Mouse (Mus musculus) G1E (cell line): ENCODE data around the gene Efna2.

ENCODE experiments used
- CTCF ChIP-seq: IDR thresholded peaks from 2 replicates; pipeline ENCODE4 v1.5.1; 2012; ENCODE audit warnings: low read depth, low read length, inconsistent platforms, mixed read lengths
- GATA1 ChIP-seq: IDR thresholded peaks from 2 replicates; pipeline ENCODE4 v1.6.1; 2012; ENCODE audit warnings: borderline replicate concordance, low read length, inconsistent platforms, mixed read lengths
- POLR2AphosphoS5 ChIP-seq: IDR thresholded peaks from 2 replicates; pipeline ENCODE4 v1.6.1; 2012; ENCODE audit warnings: low read depth, low read length, inconsistent platforms; ENCODE audit not compliant: insufficient replicate concordance
- TAL1 ChIP-seq: conservative IDR thresholded peaks from 2 replicates; pipeline ENCODE4 v1.6.1; 2012; ENCODE audit warnings: low read depth, low read length, inconsistent platforms, mixed read lengths

- no peak for TF ChIP-seq CTCF
- no peak for TF ChIP-seq POLR2AphosphoS5
- TF ChIP-seq TAL1 = no peak
- TF ChIP-seq GATA1 = no peak
Observed at GRCm38 (mm10) chr10:80227166-80227539, 47.9 kb downstream of the Efna2 start.
